Mouse (Mus musculus): ENCODE data around the gene Elf4. TPM values are rescaled to one million over a fixed set of nuclear protein-coding genes. Genes with fewer than 3 reads are reported as not detected.

The Elf4 gene
- polyA plus RNA-seq, 1 experiment: 7.0 TPM

GRCm38 (mm10) chrX:48435477-48435900 lies 27.4 kb downstream of the Elf4 start:
- H3K27me3 ChIP-seq (ENCODE audit: control insufficient read depth, insufficient read depth, insufficient read length): no peaks in the 10 kb centered on the region
- H3K36me3 ChIP-seq (ENCODE audit: control insufficient read depth, insufficient read depth): no peaks in the 10 kb centered on the region
- H3K4me3 ChIP-seq: no peak overlapping the region
- no peak overlapping the region for H3K4me2 ChIP-seq (ENCODE audit: low read depth)
- H3ac ChIP-seq (ENCODE audit: control insufficient read depth, insufficient read length): no peak overlapping the region
- peaks cover 37% of the 10 kb centered on the region for H3K79me2 ChIP-seq (ENCODE audit: control insufficient read depth, insufficient read depth)
- TF ChIP-seq MYOD1 (IDR thresholded peaks at IDR 0.05; ENCODE audit: control insufficient read depth in 1 of 3, insufficient read length in 2 of 3, low read depth in 2 of 3) (no peak), E2F4 (IDR thresholded peaks at IDR 0.05; ENCODE audit: insufficient read depth) (no peak), MYOG (IDR thresholded peaks at IDR 0.05; ENCODE audit: control insufficient read depth in 1 of 3, insufficient read depth in 1 of 3, insufficient read length in 2 of 3, low read depth in 2 of 3) (no peak), TCF12 (IDR thresholded peaks at IDR 0.05; ENCODE audit: insufficient read depth, poor library complexity, severe bottlenecking) (no peak), POLR2A (IDR thresholded peaks at IDR 0.05; ENCODE audit: insufficient read length, low read depth) (no peak), MAX (IDR thresholded peaks at IDR 0.05; ENCODE audit: low read depth) (no peak), USF1 (IDR thresholded peaks at IDR 0.05; ENCODE audit: low read depth) (no peak), SRF (IDR thresholded peaks at IDR 0.05; ENCODE audit: control insufficient read depth, insufficient read length, low read depth) (no peak), TCF3 (IDR thresholded peaks at IDR 0.05; ENCODE audit: insufficient read length, low read depth) (no peak), POLR2AphosphoS2 (IDR thresholded peaks at IDR 0.05; ENCODE audit: insufficient read length, low read depth) (no peak), REST (IDR thresholded peaks at IDR 0.05; ENCODE audit: insufficient read depth, insufficient read length) (no peak)

GRCm38 (mm10) chrX:48434251-48434650 lies 28.7 kb downstream of the Elf4 start:
- H3K4me2 ChIP-seq (ENCODE audit: low read depth): no peak overlapping the region
- H3K36me3 ChIP-seq (ENCODE audit: control insufficient read depth, insufficient read depth): no peaks in the 10 kb centered on the region
- no peak for TF ChIP-seq TCF3 (IDR thresholded peaks at IDR 0.05; ENCODE audit: insufficient read length, low read depth)
- TF ChIP-seq USF1 (IDR thresholded peaks at IDR 0.05; ENCODE audit: low read depth): no peak
- TF ChIP-seq E2F4 (IDR thresholded peaks at IDR 0.05; ENCODE audit: insufficient read depth): no peak
- TF ChIP-seq POLR2AphosphoS2 (IDR thresholded peaks at IDR 0.05; ENCODE audit: insufficient read length, low read depth): no peak
- no peak for TF ChIP-seq MYOG (IDR thresholded peaks at IDR 0.05; ENCODE audit: control insufficient read depth in 1 of 3, insufficient read depth in 1 of 3, insufficient read length in 2 of 3, low read depth in 2 of 3)
- TF ChIP-seq CEBPB (IDR thresholded peaks at IDR 0.05; ENCODE audit: insufficient read depth, poor library complexity, severe bottlenecking): no peak
- H3ac ChIP-seq (ENCODE audit: control insufficient read depth, insufficient read length): no peak overlapping the region
- peaks cover 28% of the 10 kb centered on the region for H3K79me2 ChIP-seq (ENCODE audit: control insufficient read depth, insufficient read depth)
- H3K4me3 ChIP-seq: no peak overlapping the region
- no peaks in the 10 kb centered on the region for H3K27me3 ChIP-seq (ENCODE audit: control insufficient read depth, insufficient read depth, insufficient read length)

GRCm38 (mm10) chrX:48433527-48433899 lies 29.4 kb downstream of the Elf4 start:
- no peak overlapping the region for H3K4me2 ChIP-seq (ENCODE audit: low read depth)
- no peaks in the 10 kb centered on the region for H3K36me3 ChIP-seq (ENCODE audit: control insufficient read depth, insufficient read depth)
- H3K79me2 ChIP-seq (ENCODE audit: control insufficient read depth, insufficient read depth): peaks cover 25% of the 10 kb centered on the region
- H3K4me3 ChIP-seq: no peak overlapping the region
- H3ac ChIP-seq (ENCODE audit: control insufficient read depth, insufficient read length): no peak overlapping the region
- H3K27me3 ChIP-seq (ENCODE audit: control insufficient read depth, insufficient read depth, insufficient read length): no peaks in the 10 kb centered on the region
- TF ChIP-seq TCF12 (IDR thresholded peaks at IDR 0.05; ENCODE audit: insufficient read depth, poor library complexity, severe bottlenecking): no peak
- TF ChIP-seq MYOD1 (IDR thresholded peaks at IDR 0.05; ENCODE audit: control insufficient read depth in 1 of 3, insufficient read length in 2 of 3, low read depth in 2 of 3): no peak
- no peak for TF ChIP-seq MAX (IDR thresholded peaks at IDR 0.05; ENCODE audit: low read depth)
- TF ChIP-seq POLR2AphosphoS2 (IDR thresholded peaks at IDR 0.05; ENCODE audit: insufficient read length, low read depth): no peak
- TF ChIP-seq MYOG (IDR thresholded peaks at IDR 0.05; ENCODE audit: control insufficient read depth in 1 of 3, insufficient read depth in 1 of 3, insufficient read length in 2 of 3, low read depth in 2 of 3): no peak
- TF ChIP-seq E2F4 (IDR thresholded peaks at IDR 0.05; ENCODE audit: insufficient read depth): no peak
- no peak for TF ChIP-seq POLR2A (IDR thresholded peaks at IDR 0.05; ENCODE audit: insufficient read length, low read depth)
- TF ChIP-seq CEBPB (IDR thresholded peaks at IDR 0.05; ENCODE audit: insufficient read depth, poor library complexity, severe bottlenecking): no peak
- no peak for TF ChIP-seq USF1 (IDR thresholded peaks at IDR 0.05; ENCODE audit: low read depth)
- no peak for TF ChIP-seq TCF3 (IDR thresholded peaks at IDR 0.05; ENCODE audit: insufficient read length, low read depth)
- TF ChIP-seq REST (IDR thresholded peaks at IDR 0.05; ENCODE audit: insufficient read depth, insufficient read length): no peak
- no peak for TF ChIP-seq SRF (IDR thresholded peaks at IDR 0.05; ENCODE audit: control insufficient read depth, insufficient read length, low read depth)

- Histone ChIP-seq H3ac (ENCODE audit: control insufficient read depth, insufficient read length) (no peak overlapping the region), H3K79me2 (ENCODE audit: control insufficient read depth, insufficient read depth) (peaks cover 20% of the 10 kb centered on the region), H3K4me2 (ENCODE audit: low read depth) (no peak overlapping the region), H3K4me3 (no peak overlapping the region), H3K36me3 (ENCODE audit: control insufficient read depth, insufficient read depth) (no peaks in the 10 kb centered on the region), H3K27me3 (ENCODE audit: control insufficient read depth, insufficient read depth, insufficient read length) (no peaks in the 10 kb centered on the region)
- TF ChIP-seq MAX (IDR thresholded peaks at IDR 0.05; ENCODE audit: low read depth) (no peak), MYOG (IDR thresholded peaks at IDR 0.05; ENCODE audit: control insufficient read depth in 1 of 3, insufficient read depth in 1 of 3, insufficient read length in 2 of 3, low read depth in 2 of 3) (no peak), TCF12 (IDR thresholded peaks at IDR 0.05; ENCODE audit: insufficient read depth, poor library complexity, severe bottlenecking) (no peak), USF1 (IDR thresholded peaks at IDR 0.05; ENCODE audit: low read depth) (no peak), REST (IDR thresholded peaks at IDR 0.05; ENCODE audit: insufficient read depth, insufficient read length) (no peak), POLR2AphosphoS2 (IDR thresholded peaks at IDR 0.05; ENCODE audit: insufficient read length, low read depth) (no peak), E2F4 (IDR thresholded peaks at IDR 0.05; ENCODE audit: insufficient read depth) (no peak)
Observed at GRCm38 (mm10) chrX:48432599-48433526, 30.1 kb downstream of the Elf4 start.

All from myocyte (in vitro differentiated cells).